Mouse (Mus musculus) skeletal muscle tissue, adult 2 months (tissue): ENCODE measurements around the gene Plekhb1.
A peak's percentile ranks its signal among the peaks of the same experiment; 100 is the strongest.

ENCODE experiments used
- DNase-seq: peaks from one replicate; pipeline ENCODE4 v3.0.0-alpha.2; 2012; ENCODE audit warnings: low read depth, low spot score

Gene Plekhb1

DNA sequence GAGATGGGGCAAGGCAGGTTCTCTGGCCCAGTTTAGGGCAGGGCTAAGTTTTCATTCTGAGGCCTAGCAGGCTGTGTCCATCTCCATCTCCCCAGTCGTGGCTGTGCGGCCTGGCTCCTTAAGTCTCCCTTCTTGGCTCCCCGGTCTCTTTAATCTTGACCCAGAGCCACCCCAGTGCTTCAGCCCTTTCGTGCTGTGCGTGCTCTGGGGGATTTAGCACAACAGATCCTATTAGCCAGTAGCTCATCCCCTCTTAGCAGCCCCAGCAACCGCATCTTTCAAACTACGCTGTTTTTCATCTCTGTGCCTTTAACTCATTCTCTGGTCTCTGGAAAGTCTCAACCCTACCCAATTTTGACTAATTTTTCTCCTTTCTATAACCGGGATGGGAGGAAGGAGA is at the start of gene Plekhb1:
Gene Plekhb1, minus strand, starts transcription at position 184 of the 400 bp plus-strand sequence.
- no peak for DNase-seq

DNA sequence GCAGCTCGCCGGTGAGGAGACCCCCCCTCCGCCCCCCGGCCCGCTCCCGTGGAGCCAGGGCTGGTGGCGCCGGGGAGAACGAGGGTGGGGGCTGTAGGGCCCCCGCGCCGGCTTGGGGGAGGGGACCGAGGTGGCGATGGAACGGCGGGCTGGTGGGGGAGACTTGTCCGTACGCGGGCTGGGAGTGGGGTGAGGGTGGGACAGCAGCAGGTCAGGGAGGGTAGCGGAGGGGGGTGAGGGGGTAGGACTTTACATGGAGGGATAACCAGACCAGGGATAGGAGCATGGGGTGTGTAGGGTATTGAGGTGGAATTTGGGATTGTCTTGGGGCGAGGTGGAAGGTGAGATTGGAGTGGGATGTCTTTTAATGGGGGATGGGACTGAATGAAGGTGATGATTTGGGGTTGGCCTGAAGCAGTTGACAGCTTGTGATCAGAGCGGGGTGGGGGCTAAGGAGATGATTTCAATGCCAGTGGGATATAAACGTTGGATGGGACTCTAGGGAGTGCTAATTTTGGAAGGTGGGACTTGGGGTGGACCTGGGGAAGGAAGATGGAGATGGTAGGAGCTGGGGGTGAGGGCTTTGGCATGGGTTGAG is 44.8 kb upstream of the Plekhb1 start:
- no peak for DNase-seq

DNA sequence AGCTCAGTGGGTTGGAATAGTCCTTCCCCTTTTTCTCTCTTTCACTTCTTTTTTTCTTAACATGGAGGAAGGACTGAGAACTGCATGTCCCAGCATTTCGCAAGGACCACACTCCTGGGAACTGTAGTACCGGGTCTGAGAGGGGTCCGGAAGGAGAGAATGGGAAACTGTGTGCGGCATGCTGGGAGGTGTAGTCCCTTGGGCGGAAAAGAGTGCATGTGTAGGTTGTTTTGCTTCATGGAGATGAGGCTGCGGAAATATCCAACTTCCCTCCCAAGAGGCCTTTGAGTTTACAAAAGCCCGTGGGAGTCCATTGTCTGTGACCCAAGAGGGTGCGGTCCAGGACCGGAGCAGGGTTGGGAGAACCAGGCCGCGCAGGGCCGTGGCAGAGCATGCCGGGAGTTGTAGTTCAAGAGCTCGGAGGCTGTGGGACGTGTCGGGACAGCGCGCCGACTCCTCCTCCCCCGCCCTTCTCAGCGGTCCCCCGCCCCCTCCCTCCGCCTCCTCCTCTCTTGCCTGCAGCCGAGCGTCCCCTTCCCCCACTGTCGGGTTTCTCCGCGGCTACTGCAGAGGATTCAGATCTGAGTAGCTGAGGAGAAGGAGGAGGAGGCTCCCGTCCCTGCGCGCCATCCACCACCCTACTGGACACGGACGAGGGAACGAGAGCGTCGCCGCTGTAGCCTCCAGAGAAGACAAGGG is 44.1 kb upstream of the Plekhb1 start, which contains the start of gene Fam168a:
Gene Fam168a, plus strand, starts transcription at position 493 of the 699 bp plus-strand sequence.
- DNase-seq: peak; percentile 91

DNA sequence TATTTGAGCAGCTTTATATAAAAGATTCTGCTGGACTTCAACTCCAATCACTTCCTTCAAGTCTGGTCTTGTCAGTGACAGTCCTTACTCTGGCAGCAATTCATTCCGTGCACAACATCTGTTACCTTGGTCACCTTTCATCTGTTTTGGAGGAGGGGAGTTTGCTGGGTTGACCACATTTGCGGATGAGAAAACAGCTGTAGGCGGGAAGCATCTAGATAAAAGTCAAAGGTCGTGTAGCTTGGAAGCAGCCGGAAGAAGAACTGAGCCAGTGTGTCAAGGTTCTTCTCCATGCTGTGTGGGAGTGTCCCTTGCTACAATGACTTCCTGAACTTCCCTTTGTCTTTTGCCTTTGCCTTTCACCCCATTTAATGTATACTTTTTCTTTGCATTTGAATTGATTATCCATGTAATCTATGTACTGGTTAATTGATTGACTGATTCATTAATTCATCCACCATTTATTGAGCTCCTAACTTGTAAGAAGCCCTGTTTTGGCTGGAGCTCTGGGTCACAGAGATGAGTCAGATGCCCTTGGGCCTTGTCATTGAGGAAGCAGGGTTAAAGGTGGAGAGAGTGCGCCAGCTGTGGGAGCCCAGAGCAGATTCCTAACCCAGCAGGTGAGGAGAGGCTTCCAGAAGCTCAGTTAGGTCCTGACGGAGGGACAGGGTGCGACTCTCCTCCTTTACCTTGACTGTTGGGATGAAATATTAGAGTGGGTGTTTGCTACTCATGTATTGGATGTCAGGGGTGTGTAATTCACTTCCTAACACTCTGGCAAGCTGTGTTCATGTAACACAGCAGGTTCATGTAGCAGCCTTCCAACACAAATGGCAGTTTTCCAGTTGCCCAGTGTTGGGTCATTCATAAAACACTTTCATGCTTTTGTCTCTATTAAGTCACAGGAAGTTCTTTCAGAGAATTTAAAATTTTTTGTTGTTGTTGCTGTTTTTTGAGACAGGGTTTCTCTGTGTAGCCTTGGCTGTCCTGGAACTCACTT is 37.9 kb upstream of the Plekhb1 start:
- no peak for DNase-seq

DNA sequence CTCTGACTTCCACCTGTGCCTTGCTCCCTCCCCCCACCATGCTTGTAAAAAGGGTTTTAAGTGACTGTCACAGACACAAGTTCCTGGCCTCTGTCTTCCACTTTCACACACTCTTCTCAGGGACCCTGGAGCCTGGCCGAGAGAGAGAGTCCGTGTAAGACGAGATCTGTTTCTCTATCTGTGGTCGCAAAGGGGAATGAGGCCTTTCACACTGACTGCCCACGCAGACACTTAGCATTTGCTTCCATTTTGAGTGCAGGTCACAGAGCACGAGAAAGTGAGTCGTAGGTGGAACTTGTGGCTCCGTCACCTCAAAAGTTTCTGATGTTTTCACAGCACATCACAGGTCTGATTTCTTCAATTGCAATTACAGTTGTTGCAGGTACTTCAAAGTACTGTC is 31.0 kb upstream of the Plekhb1 start:
- DNase-seq: no peak

DNA sequence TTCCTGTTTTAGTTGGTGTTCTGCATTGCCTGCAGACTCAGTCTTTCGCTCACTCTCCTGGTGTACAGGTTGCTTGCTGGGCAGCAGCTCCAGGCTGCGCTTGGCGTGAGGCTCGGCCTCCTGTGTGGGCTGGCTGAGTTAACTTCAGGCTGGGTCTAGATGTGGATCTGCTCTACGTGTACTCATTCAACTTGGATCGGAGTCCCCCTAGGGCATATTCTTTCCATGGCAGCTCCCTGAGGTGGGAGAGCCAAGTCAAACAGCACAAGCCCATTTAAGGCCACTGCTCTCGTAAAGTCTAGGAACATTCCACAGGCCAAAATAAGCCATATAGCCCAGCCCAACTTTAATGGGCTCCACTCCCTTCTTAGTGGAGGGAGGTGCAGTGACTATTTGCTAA is 26.3 kb upstream of the Plekhb1 start:
- DNase-seq: no peak

DNA sequence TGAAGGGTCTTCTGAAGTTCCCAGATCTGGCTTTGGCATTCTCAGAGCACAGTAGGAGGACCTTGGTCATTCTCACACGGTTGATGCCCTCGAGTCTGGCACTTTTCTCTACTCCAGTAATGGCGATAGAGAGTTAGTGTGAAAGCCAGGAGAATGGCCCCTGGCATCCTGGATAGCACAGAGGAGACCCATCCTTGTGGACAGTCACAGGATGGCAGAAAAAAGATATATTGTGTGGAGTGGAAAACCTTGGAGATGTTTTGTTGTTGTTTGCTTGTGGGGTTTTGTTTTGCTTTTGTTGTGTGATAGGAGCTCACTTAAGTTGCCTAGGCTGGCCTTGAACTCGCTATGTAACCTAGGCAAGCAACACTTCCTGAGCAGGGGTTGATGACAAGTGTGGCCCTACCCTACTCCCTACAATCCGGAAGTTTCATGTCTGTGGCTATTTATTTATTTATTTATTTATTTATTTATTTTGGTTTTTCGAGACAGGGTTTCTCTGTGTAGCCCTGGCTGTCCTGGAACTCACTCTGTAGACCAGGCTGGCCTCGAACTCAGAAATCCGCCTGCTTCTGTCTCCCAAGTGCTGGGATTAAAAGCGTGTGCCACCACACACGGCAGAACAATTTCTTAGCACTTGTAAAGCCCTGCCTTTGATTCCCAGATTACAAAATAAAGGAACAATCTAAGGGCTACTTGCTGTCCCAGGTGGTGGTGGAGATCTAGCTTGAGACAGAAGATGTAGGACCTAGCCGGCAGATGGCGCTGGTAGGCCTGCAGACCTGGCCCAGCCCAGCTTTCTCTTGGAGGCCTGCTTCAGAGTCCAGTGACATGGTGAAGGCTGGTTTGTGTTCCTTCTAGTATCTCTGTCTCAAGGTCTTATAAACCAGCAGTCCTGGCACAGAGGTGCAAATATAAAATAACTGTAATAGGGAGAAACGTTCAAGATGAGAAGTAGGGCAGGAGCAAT is 23.1 kb upstream of the Plekhb1 start:
- peak; percentile 73 for DNase-seq

DNA sequence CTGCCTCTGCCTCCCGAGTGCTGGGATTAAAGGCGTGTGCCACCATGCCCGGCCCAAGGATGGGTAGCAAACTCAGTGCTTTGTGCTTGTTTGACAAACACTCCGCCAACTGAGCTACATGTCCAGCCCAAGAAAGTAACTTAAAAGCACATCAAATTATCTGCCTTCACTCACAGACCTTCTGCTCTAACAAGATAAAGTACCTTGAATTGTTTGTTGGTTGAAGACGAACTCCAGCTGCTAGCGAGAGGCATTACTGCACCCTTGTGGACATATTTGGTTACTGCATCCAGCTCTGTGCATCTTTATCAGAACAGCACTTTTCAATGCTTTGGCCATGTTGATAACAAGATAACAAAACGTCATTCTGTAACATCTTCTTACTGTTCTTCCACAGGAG is 22.3 kb upstream of the Plekhb1 start:
- DNase-seq: peak; percentile 42

DNA sequence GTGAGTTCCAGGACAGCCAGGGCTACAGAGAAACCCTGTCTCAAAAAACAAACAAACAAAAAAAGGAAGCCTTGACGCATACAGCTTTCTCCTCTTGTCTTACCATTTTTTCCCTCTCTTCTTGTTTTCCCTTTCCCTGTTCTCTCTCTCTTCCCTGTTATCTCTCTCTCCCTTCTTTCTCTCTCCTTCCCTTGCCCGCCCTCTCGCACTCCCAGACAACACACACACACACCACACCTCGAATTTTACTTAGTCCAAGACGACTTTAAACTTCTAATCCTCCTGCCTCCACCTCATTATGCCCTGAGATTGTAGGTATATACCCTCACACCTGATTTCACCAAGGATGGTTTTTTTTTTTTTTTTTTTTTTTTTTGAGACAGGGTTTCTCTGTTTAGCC is 21.9 kb upstream of the Plekhb1 start:
- no peak for DNase-seq

DNA sequence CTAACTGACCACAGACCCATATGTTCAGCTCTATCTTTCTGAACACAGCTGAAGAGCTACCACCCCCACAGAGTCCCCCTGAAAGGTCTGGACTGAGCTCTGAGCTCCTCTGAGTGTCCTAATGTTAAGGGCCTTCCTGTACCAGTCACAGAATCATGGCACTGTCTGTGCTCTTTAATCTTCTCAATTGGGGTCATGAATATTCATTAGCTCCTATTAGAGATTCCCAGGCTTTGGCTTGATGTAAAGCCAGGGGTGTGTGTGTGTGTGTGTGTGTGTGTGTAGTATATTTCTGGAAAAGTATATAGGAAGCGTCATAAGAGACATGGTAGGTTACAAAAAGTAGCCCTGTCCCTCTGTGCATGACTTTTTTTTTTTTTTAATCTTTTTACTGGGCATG is 21.0 kb upstream of the Plekhb1 start:
- DNase-seq: no peak

DNA sequence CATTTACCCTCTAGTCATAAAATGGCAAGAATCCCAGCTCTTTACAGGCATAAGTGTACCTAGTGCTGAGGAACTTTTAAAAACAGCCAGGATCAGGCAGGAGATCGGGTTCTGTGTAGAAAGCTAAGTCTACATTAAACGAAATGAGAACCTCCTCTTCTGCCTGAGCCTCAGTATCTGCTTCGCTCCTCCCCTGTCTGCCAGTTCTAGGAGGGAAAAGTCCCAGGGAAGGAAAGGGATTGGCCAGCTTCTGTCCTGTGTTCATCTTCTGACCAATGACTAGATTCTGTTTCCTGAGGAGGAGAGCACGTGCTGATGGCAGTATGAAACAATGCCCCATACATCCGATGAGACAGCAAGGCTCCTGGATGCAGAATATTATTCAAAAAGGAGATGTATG is 18.9 kb upstream of the Plekhb1 start:
- DNase-seq: no peak

DNA sequence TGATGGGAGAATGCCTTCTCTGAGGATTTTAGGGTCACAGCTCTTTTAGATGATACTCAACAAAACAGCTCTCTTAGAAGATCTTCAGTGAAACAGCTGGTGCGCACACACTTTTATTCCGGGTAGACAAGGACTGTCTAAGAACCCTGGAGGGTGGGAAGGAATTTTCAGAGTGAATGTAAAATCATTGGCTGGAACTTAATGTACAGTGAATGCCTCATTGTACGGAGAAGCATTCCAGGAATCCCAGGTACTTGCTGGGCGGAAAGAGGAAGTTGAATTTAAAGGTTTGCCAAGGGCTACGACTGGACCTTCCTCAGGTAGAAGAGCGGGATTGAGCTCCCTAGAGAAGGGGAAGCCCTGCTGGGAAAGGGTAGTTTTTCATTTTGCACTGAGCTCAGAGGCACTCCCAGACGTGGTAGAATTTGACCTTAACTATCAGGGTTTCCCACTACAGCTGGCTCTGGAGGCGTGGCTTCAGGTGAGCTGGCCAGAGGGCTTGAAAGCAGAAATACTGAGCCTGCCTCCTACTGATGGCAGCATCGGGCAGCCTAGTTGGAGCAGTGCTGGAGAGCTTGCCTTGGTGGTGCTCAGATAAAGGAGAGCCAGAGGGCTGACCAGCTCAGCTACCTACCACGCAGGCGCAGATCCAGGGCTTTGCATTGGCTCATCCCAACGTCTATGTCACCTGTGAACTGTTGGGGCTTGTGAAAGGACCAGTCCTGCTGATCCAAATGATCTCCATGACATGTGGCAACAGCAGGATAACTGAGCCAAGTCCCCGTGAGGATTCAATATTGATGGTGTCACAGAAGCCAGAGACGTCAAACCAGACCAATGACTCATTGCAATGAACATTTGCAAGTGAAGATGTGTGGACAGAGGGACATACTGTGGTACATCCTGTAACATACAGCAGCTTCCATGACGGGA is 17.0 kb upstream of the Plekhb1 start:
- no peak for DNase-seq

DNA sequence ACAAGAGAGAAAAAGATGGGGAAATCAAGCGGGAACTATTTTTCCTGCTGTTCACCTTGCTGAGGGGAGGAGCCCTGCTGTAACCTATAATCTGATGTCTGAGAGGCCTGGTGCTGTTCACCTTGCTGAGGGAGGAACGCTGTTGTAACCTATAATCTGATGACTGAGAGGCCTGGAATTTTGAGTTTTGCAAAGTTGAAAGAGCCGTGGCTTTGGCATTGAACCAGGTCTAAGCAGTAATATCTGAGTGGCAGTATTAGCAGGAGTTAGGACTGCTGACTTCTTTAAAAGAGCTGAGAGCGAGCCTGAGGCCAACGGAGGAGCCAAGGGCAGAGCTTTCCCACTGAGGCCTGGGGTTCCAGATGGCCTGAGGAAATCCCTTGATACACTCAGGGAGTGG is 15.8 kb upstream of the Plekhb1 start:
- DNase-seq: no peak

DNA sequence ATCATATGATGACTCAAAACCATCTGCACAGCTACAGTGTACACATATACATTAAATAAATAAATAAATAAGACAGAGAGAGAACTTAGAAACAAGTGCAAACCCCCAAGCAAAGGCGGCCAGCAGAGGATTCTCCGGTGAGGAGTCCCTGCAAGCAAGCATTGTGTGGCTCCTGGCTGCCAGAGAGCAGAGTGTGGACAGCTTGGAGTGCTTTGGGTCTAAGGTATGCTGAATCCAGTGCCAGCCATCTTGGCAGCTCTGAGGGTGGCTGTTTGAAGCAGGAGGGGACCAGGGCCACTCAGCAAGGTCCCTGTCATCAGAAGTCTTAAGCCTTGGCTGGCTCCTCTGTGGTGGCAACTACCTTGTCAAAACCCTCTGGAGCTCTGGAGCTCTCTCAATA is 12.7 kb upstream of the Plekhb1 start:
- no peak for DNase-seq

DNA sequence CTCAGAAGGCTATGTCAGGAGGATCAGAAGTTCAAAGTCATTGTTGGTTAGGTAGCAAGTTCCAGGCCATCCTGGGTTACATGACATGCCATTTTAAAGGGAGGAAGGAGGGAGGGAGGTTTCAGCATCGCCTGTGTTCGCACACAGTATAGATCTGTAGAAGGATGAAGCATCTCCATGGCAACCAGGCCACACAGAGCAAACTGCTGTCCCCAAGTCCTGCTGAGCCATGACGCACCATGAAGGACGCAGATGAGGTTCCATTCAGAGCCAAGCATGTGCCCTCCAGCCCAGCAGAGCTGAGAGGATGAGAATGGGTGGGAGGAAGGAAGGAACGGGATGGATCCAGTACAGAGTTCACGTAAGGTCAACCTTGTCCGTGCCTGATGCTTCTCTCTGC is 11.2 kb upstream of the Plekhb1 start:
- no peak for DNase-seq

DNA sequence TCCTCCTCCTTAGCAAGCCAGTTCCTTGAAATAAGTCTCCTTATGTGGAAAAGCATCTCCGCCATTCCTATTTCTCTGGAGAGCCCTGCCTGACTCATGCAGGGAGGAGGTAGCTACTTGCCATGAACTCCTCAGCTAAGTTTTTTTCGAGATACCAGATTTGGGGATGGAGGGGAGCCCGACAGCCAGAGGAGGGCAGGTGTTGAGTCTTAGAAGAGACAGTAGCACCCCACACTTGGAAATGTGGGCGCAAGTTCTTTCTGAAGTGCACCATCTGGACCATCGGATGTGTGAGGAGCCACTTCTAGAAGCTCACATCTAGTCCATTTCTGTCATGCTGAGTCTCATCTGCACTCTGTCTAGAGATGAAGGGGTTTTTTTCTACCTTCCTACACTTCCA is 8.4 kb upstream of the Plekhb1 start:
- DNase-seq: no peak

DNA sequence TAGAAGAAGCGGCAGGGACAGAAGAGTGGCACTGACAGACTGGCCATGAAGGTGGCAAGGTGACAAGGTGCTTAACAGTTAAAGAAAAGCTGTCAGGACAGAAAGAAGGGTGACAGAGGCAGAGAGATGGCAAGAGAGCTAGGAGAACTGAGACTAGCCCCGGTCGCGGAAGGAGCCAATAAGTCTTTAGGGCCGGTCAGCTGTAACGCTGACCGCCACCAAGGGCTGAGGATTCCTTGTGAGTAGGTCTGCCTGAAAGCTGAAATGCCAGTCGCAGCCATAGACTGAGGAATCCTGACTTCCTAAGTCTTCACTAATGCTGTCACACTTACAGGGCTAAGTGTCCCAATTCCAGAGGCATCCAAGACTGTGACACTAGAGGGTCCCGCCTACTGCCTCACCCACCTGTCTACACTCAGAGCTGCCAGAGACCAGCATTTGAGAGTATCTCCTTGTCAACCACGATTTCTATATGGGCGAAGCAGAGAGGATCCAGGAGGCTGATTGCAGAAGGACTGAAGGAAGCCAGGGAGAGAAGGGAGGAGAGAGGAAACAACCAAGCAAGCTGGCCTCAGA is 1.6 kb upstream of the Plekhb1 start:
- DNase-seq: no peak

DNA sequence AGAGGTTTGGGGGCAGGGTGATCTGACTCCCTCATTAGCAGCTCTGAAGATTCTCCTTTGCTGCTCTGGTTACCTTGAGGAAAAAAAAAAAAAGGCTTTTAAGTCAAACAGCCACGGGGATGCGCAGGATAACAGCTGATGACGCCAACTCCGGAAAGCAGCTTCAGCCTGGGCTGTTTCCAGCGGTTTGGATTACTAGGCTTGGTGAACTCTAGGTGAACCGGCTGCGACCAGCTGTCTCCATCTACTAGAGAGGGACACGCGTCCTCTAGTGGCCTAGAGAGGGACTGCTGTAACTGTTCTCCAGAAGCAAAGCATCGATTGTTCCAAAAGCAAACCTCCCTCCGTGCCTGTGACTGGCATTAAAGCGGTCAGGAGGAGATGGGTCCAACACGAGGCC is 976 bp upstream of the Plekhb1 start:
- DNase-seq: peak; percentile 93

DNA sequence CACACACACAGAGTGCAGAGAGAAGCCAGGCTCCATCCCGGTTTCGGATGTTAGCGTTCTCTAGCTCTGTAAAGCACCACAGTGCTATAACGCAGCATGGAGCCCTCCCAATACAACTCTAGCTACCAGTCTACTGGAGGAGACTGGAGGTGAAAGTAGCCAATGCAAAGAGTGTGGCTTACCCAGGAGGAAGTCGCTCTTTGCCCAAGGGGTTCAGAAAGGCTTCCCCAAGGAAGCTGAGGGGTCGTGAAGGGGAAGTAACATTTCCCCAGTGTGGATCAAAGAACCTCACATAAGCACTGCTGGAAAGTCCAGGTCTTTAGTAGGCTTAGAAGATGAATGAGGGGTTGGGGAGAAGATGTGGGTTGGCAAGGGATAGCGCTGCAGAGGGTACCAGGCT is 950 bp downstream of the Plekhb1 start:
- DNase-seq: no peak

DNA sequence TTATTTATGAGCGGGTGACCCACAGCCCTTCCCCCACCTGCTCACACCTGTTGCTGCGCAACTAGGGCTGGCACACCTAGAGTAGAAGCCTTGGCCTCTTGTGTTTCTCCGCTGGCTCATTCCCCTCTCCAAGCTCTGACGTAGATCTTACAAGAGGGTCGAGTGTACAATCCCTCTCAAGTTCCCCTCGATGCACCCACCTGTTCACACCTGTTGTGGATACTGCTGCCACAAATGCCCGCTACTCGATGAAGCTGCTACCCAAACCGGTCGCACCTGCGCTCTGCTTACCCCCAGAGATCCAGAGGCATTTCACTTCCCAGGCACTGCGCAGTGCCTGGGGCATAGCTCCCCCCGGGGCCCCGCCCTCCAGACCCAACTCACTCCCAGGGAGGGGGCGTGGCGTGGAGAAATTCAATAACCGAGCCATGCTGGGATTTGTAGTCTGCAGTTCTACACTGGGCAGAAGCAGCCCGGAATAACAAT is 4.1 kb downstream of the Plekhb1 start:
- peak; percentile 54 for DNase-seq
